Mouse (Mus musculus) MEL-GATA-1-ER (cell line): ENCODE measurements around the gene Ly6g6e.
A peak's percentile ranks its signal among the peaks of the same experiment; 100 is the strongest.
"Not testable (repeated sequence)": the region's sequence is repeated elsewhere in the genome, so short reads cannot be mapped to it uniquely, and the experiment has no call there.

ENCODE experiments used
- DNase-seq: peaks from one replicate; pipeline ENCODE4 v3.0.0-alpha.2; 2012; ENCODE audit warnings: low read depth; ENCODE audit errors: extremely low read depth

The Ly6g6e gene

DNA sequence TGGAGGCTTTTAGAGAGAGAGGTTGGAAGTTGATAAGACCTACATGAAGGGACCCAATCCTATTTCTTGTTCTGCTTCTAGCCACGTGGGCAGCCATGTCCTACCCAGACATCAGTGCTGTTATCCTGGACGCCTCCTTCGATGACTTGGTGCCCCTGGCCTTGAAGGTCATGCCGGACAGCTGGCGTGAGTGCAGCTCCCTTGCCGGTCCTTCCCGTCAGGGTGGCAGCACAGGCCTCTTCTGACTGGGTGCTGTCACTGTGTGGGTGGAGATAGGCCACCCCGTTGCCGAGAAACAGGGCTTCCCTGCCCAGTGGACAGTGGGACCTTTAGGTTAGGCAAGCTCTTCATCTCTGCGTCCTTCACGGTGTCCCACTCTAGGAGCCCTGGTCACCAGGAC lies 24.5 kb downstream of the Ly6g6e start:
- DNase-seq, result no peak

DNA sequence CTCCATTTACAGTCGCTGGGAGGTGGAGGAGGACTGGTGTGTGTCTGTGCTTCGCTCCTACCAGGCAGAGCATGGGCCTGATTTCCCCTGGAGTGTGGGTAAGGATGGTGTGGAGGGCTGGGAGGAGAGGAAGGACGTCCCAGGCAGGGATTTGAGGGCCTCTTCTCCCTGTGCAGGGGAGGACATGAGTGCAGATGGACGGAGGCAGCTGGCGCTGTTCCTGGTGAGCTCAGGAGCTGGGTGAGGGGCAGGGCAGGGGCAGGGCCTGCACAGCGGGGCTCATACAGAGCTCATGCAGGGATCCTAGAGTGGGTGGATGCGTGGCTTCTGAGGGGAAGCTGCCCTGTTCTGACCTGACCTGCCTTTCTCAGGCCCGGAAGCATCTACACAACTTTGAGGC lies 25.6 kb downstream of the Ly6g6e start:
- DNase-seq, result no peak

DNA sequence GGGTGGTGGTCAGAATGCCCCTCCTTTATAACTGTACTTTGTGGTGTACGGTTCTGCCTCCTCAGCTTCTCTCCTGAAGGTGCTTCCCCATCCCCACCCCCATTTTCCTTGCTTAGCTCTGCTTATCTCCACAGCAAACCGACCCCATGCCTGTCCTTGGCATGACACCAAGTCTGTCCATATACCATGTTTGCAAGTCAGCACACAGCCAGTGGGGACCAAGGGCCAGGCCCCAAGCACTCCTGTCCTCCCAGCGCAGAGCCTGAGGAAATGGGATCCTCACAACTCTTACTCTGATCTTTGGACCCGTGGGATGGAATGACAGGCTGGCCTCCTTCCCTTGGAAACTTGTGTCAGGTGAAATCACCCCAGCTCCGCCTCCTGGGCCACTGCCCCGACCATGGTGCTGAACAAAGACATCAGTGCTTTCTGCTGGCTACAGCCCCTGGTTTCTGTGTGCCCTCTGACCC lies 26.6 kb downstream of the Ly6g6e start:
- DNase-seq, result peak; percentile 93

- DNase-seq, result no peak
Measured at GRCm38 (mm10) chr17:35104079-35104478, 27.4 kb downstream of the Ly6g6e start.

DNA sequence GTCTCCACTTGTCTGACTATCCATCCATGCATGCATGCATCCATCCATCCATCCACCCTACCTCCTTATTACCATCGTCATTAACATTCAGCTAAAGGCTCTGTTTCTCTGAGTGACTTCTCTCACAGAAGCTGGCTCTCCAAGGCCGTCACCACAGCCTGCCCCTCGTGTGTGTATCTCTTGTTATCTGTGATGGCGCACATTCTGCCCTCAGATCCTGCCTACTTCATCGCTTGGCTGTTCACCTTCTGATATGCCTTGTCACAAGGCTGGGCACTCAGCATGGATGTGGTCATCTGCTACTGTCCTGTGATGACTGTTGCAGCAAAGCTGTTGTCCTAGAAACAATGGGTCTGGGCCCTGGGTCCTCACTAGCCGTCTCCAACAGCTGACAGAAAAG lies 28.1 kb downstream of the Ly6g6e start:
- peak; percentile 79 for DNase-seq

GRCm38 (mm10) chr17:35105740-35106389 lies 29.2 kb downstream of the Ly6g6e start:
- DNase-seq, result no peak

DNA sequence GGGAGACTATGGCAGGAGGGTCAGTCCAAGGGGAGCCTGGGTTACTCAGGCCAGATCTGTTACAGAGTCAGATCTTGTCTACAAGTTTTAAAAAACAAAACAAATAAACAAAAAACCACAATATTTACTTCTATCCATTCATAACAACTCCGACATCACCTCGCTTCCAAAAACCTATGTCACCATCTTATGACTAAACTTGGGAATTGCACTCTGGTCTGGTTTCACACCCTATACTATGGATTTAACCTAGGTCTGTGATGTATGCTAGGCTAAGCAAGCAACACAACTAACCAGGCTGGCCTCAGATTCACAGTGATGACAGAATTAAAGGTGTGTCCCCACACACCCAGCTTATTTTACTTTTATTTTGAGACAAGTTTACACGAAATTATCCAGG lies 29.8 kb downstream of the Ly6g6e start:
- DNase-seq, result no peak

DNA sequence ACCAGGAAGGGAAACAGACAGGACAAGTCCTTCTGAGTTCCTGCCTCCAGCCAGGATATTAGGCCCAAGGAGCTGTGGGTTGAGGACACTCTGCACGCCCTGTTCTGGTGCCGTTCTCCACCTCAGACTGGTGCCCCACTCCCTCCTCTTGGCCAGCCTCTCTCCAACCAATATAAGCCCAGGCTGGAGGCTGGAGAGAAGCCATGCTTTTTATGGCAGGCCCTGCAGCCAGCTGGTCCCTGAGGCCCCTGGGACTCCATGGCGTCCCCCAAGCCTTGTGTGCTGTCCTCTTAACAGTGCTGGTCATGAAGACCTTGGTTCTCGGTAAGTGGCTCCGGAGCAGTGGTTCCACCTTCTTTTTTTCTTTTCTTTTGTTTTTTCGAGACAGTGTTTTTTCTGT lies 31.4 kb downstream of the Ly6g6e start, which contains the start of gene Ly6g5c:
TSS of gene Ly6g5c (plus strand) at position 183 of the 400 bp plus-strand sequence.
- no peak for DNase-seq

DNA sequence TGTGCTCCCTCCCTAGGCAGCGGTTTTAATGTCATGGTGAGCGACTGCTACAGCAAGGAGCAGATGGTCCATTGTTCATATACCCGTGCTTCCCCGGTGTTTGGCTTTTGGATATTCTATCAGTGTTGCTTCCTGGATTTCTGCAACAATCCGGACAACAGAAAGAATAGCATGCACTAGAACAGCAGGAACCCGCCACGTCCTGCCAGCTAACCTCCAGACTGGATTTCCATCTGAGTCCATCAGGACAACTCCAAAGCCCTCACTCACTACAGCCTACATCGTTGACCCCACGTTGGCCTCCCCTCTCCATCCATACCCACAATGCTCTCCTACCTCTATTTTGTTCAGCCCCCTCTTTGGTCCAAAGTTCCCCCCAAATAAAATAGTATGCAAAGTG lies 35.1 kb downstream of the Ly6g6e start:
- no peak for DNase-seq

DNA sequence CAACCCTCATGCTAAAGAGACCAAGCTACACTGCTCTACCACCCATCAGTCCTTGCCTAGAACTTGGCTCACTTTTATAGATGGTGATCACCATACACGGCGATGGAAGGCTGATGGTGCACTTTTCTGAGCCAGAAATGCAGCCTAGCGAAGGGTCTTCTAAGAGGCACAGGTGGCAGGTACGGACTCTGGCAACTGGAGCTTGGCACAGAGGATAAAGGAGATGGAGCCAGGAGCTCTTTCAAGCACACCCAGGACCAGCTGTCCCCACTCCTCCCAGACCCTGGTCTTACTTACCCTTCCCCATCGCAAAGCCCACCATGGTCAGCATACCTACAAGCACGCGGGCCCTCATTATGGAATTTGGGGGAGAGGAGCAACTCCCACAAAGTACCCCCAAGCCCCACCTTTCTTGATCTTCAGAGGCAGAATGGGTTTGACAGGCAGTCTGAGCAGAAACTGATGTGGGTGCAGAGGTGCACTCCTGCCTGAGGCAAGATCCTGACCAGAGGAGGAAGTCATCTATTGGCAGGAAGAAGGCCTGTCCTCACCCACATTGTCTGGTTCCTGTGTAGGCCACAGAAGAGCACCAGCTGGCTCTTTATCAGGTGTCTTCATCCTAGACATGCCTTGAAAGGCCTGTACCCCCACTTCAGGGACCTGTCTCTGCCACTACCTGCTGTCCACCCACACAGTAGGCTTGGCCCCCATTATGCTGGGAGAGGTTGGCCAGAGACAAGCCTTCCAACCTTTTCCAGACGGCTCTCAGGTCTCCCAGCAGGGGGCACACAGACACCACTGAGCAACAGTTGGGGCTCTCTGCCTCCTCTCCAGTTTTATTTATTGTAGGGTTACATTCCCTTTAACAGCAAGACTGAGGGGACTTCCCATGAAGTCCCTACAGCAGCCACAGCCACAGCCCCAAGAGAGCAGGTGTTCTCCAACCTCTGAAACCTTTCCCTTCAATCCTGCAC lies 38.6 kb downstream of the Ly6g6e start, which contains the start of gene Ly6g5b:
TSS of gene Ly6g5b (minus strand) at position 383 of the 974 bp plus-strand sequence.
- peak; percentile 17 for DNase-seq

DNA sequence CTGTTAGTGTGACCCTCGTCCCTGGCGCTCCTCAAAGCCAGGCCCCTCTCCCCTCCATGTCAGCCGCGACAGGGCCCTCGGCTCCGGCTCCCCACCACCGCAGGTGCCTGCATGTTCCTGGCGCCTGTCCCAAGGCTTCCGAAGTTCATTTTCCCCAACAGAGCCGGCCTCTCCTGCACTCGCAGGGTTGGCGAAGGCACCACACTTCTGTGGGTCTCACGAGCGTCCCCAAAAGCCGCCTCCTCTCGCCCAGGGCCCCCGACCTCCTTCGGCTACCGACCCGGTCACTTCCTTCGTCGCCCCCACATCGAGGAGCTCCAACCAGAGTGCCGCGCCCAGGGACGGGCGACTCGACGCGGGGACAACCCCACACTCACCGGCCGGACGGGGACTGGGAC lies 44.0 kb downstream of the Ly6g6e start:
- no peak for DNase-seq

- peak; percentile 87 for DNase-seq
Measured at GRCm38 (mm10) chr17:35121143-35121799, 44.6 kb downstream of the Ly6g6e start, which contains the start of gene Gpank1. Gene Gpank1 (plus strand): TSS chr17:35121455.

DNA sequence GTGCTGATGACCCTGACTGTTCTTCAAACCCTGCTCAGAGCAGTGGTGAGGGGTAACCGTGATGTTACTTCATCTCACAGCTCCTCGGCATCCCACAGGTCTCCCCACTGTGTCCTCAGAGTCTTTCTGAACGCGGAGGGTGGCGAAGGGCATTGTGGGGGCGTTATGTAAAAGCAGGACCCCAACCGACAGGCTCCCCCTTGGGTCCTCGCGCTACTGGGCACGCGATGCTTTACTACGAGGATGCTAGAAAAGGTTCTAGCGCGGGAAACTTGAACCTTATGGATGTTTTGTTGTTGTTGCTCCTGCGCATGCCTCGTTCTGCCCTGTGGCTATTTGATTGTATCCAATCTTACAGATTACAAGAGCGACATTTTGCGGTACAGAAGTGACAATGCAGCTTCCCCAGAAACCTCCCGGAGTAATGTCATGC lies 45.2 kb downstream of the Ly6g6e start, which contains the start of gene Csnk2b:
TSS of gene Csnk2b (minus strand) at position 183 of the 433 bp plus-strand sequence.
- DNase-seq, result peak; percentile 25

DNA sequence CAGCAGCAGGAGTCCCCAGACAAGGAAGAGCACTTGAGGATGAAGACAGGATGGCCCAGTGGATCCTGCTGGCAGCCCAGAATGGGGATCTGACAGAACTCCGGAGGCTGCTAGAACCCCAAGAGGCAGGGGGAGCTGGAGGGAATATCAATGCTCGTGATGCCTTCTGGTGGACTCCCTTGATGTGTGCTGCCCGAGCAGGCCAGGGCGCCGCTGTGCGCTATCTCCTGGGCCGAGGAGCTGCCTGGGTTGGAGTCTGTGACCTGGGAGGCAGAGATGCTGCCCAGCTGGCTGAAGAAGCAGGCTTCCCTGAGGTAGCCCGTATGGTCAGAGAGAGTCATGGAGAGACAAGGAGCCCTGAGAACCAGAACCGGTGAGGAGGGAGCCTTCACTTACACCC lies 46.6 kb downstream of the Ly6g6e start:
- DNase-seq, result not testable (repeated sequence)

GRCm38 (mm10) chr17:35124261-35124896 lies 47.7 kb downstream of the Ly6g6e start:
- not testable (repeated sequence) for DNase-seq

DNA sequence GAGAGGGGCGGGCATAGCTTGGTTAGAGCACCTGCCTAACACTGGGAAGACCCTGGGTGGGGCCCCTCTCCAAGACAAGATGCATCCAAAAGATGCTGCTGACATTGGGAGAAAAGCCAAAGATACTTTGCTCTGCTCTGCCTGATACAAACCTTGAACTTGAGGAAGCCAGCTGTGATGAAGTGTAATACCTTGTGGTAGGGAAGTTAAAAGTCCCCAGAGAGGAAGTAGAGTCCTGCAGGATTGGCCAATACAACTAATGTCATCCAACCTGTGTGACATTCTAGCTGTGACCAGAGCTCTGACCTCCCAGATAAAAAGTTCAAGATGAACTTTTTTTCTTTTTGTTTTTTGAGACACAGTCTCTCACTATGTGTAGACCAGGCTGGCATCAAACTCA lies 48.4 kb downstream of the Ly6g6e start:
- no peak for DNase-seq

- DNase-seq, result no peak
Measured at GRCm38 (mm10) chr17:35125578-35125977, 48.9 kb downstream of the Ly6g6e start.

DNA sequence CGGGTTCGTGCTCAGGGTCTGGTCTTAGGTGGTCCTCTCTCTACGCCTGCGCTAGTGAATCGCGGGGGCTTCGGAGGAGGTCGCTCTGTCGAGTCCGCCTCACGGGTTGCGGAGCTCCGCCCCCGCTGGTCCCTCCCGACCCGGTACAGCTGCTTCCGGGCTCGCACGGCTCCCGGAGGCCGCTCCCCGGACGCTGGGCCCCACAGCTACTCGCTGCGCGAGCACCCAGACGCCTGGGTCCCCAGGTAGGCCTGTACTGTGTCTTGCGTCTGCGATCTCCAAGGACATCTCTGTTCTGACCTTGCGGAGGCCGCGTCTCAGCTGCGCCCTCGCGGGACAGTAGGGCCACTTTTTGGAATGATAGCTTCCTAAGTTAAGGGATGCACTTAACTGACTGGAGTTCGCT lies 49.5 kb downstream of the Ly6g6e start, which contains the start of gene D17H6S53E:
TSS of gene D17H6S53E (plus strand) at position 168 of the 406 bp plus-strand sequence.
- DNase-seq, result no peak

- DNase-seq, result no peak
Measured at GRCm38 (mm10) chr17:35127017-35127416, 50.3 kb downstream of the Ly6g6e start.
